Mouse (Mus musculus) intestine, postnatal 0 days (tissue): ENCODE data around the gene Ankrd28. TPM values are rescaled to one million over a fixed set of nuclear protein-coding genes. Genes with fewer than 3 reads are reported as not detected.

Experiments used
- ATAC-seq: fragments of 200-750 bp; cut with Nextera tagmentation; 2 replicates; pipeline ENCODE4 v1.8.0; 2017; ENCODE audit warnings: mild to moderate bottlenecking, moderate TSS enrichment, moderate library complexity
- H3K27ac ChIP-seq: fragments of 300-500 bp; sonication (generic); 2 replicates; pipeline ENCODE4 v1.5.1; 2014; ENCODE audit warnings: mild to moderate bottlenecking, low read depth, low read length, moderate library complexity
- H3K27me3 ChIP-seq: fragments of 300-500 bp; sonication (generic); replicated peaks from 2 replicates; pipeline ENCODE4 v1.6.1; 2014; ENCODE audit warnings: low read length, mixed read lengths; ENCODE audit not compliant: control insufficient read depth, insufficient read depth
- H3K36me3 ChIP-seq: fragments of 300-500 bp; sonication (generic); 2 replicates; pipeline ENCODE4 v1.6.1; 2014; ENCODE audit warnings: mild to moderate bottlenecking, moderate library complexity; ENCODE audit not compliant: control insufficient read depth, insufficient read depth
- H3K4me1 ChIP-seq: fragments of 300-500 bp; sonication (generic); replicated peaks from 2 replicates; pipeline ENCODE4 v1.6.1; 2014; ENCODE audit warnings: antibody characterized with exemption, low read length, mixed read lengths; ENCODE audit not compliant: control insufficient read depth, insufficient read depth
- H3K4me2 ChIP-seq: fragments of 300-500 bp; sonication (generic); replicated peaks from 2 replicates; pipeline ENCODE4 v1.6.1; 2014; ENCODE audit warnings: low read depth, mild to moderate bottlenecking, moderate library complexity
- H3K4me3 ChIP-seq: fragments of 300-500 bp; sonication (generic); 2 replicates; pipeline ENCODE4 v1.5.1; 2014; ENCODE audit warnings: low read depth, low read length
- H3K9ac ChIP-seq: fragments of 300-500 bp; sonication (generic); 2 replicates; pipeline ENCODE4 v1.6.1; 2014; ENCODE audit warnings: mild to moderate bottlenecking, low read depth, low read length
- H3K9me3 ChIP-seq: fragments of 300-500 bp; sonication (generic); 2 replicates; pipeline ENCODE4 v1.6.1; 2016; ENCODE audit warnings: mixed run types; ENCODE audit not compliant: control insufficient read depth
- CTCF ChIP-seq: sonication (generic); IDR thresholded peaks from 2 replicates; pipeline ENCODE4 v1.5.1; 2016; ENCODE audit warnings: low read depth, mild to moderate bottlenecking, control low read depth, antibody characterized with exemption, moderate library complexity
- WGBS: fragments of 180-500 bp; shearing (Covaris S2); extraction: QIAGEN DNeasy Blood & Tissue Kit; methylation state at CpG from one replicate; pipeline ENCODE4 v1.1.7; 2014; 5-methylcytosine and 5-hydroxymethylcytosine counted together
- polyA plus RNA-seq: library from polyadenylated mRNA; unstranded; fragments of >200 nt; fragmentation: Nextera tagmentation; extraction: Ambion mirVana; gene quantifications from 2 replicates; pipeline ENCODE4 v1.2.1, GENCODE M21; 2015

Ankrd28 gene
- polyA plus RNA-seq, 1 experiment from 2014 or later = 3.9 TPM

GRCm38 (mm10) chr14:31858679-31859078 is 28.2 kb upstream of the Ankrd28 start:
- no peaks in the 10 kb centered on the region for H3K4me1 ChIP-seq
- H3K4me3 ChIP-seq = no peak overlapping the region
- no peak overlapping the region for H3K9ac ChIP-seq
- 89% methylated on average over 2 of the region's 2 CpGs for WGBS
- H3K27me3 ChIP-seq = no peaks in the 10 kb centered on the region
- no peak overlapping the region for H3K27ac ChIP-seq
- H3K36me3 ChIP-seq = no peaks in the 10 kb centered on the region
- no peaks in the 10 kb centered on the region for H3K9me3 ChIP-seq
- no peak for TF ChIP-seq CTCF
- H3K4me2 ChIP-seq = no peak overlapping the region
- no peak for ATAC-seq

GRCm38 (mm10) chr14:31857096-31857975 is 26.9 kb upstream of the Ankrd28 start:
- Histone ChIP-seq H3K36me3 (no peaks in the 10 kb centered on the region), H3K4me2 (no peak overlapping the region), H3K27ac (no peak overlapping the region), H3K4me1 (no peaks in the 10 kb centered on the region), H3K9me3 (no peaks in the 10 kb centered on the region), H3K4me3 (no peak overlapping the region), H3K9ac (no peak overlapping the region), H3K27me3 (no peaks in the 10 kb centered on the region)
- no peak for ATAC-seq
- WGBS = 77% methylated on average over 11 of the region's 11 CpGs
- no peak for TF ChIP-seq CTCF

- no peak for TF ChIP-seq CTCF
- H3K9me3 ChIP-seq = no peaks in the 10 kb centered on the region
- no peak for ATAC-seq
- no peak overlapping the region for H3K4me2 ChIP-seq
- no peak overlapping the region for H3K27ac ChIP-seq
- H3K36me3 ChIP-seq = no peaks in the 10 kb centered on the region
- no peak overlapping the region for H3K4me3 ChIP-seq
- no peak overlapping the region for H3K9ac ChIP-seq
- WGBS = 57% methylated on average over 5 of the region's 5 CpGs
- no peaks in the 10 kb centered on the region for H3K4me1 ChIP-seq
- no peaks in the 10 kb centered on the region for H3K27me3 ChIP-seq
These were observed 25.6 kb upstream of the Ankrd28 start for GRCm38 (mm10) chr14:31856007-31856406.

- no peak overlapping the region for H3K27ac ChIP-seq
- ATAC-seq = no peak
- no peak for TF ChIP-seq CTCF
- no peaks in the 10 kb centered on the region for H3K36me3 ChIP-seq
- no peaks in the 10 kb centered on the region for H3K27me3 ChIP-seq
- no peaks in the 10 kb centered on the region for H3K9me3 ChIP-seq
- WGBS = 76% methylated on average over 4 of the region's 4 CpGs
- H3K4me2 ChIP-seq = no peak overlapping the region
- H3K4me3 ChIP-seq = no peak overlapping the region
- H3K9ac ChIP-seq = no peak overlapping the region
- no peaks in the 10 kb centered on the region for H3K4me1 ChIP-seq
These were observed 24.2 kb upstream of the Ankrd28 start for GRCm38 (mm10) chr14:31854667-31855066.

GRCm38 (mm10) chr14:31843571-31843970 is 13.1 kb upstream of the Ankrd28 start:
- Histone ChIP-seq H3K36me3 (no peaks in the 10 kb centered on the region), H3K4me1 (no peaks in the 10 kb centered on the region), H3K9ac (no peak overlapping the region), H3K27ac (no peak overlapping the region), H3K4me3 (no peak overlapping the region), H3K27me3 (no peaks in the 10 kb centered on the region), H3K4me2 (no peak overlapping the region), H3K9me3 (no peaks in the 10 kb centered on the region)
- WGBS = 57% methylated on average over 4 of the region's 4 CpGs
- no peak for ATAC-seq
- TF ChIP-seq CTCF = no peak

- H3K4me2 ChIP-seq = no peak overlapping the region
- H3K36me3 ChIP-seq = no peaks in the 10 kb centered on the region
- TF ChIP-seq CTCF = no peak
- H3K9ac ChIP-seq = no peak overlapping the region
- 35% methylated on average over 4 of the region's 4 CpGs for WGBS
- H3K9me3 ChIP-seq = 0 out of 2 replicates have a peak, but pooled peaks cover 2% of the 10 kb centered on the region
- H3K27me3 ChIP-seq = no peaks in the 10 kb centered on the region
- no peak overlapping the region for H3K4me3 ChIP-seq
- ATAC-seq = no peak
- no peaks in the 10 kb centered on the region; the same call in 1 of the 2 replicates for H3K4me1 ChIP-seq
- no peak overlapping the region for H3K27ac ChIP-seq
These were observed 1.6 kb upstream of the Ankrd28 start for GRCm38 (mm10) chr14:31832022-31832421.
